Mouse (Mus musculus): ENCODE data around the gene Vmn2r50.
"Not testable (repeated sequence)": the region's sequence is repeated elsewhere in the genome, so short reads cannot be mapped to it uniquely, and the experiment has no call there.

Gene Vmn2r50

DNA sequence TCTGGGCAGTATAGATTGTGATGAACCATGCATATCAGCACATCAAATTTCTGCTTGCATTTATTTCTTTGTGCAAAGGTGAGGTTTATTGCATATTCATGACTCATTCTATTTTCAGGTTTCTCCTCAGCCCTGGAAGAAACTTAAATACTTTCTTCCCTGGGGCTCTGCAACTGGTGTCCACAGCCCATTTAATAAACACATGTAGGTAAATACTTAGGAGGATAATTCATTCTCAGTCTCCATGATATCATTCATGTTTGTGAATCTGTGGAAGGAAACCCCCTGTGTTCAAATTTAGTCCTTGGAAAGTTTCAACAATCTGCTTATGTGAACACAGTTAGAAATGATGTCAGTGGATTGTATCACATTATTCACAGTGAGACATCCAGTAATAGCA lies at the start of gene Vmn2r50:
TSS of gene Vmn2r50 (minus strand) at position 101 of the 400 bp plus-strand sequence.
- not testable (repeated sequence) for DNase-seq (ENCODE audit: low spot score)

DNA sequence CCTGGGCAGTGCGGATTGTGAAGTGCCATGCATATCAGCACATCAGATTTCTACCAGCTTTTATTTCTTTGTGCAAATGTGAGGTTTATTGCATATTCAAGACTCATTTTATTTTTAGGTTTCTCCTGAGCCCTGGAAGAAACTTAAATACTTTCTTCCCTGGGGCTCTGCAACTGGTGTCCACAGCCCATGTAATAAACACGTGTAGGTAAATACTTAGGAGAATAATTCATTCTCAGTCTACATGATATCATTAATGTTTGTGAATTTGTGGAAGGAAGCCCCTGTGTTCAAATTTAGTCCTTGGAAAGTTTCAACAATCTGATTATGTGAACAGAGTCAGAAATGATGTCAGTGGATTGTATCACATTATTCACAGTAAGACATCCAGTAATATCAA lies 60.9 kb downstream of the Vmn2r50 start, which contains the start of gene Vmn2r49:
TSS of gene Vmn2r49 (minus strand) at position 101 of the 400 bp plus-strand sequence.
- DNase-seq (ENCODE audit: low spot score) = not testable (repeated sequence)
